Mouse (Mus musculus): ENCODE measurements around the gene Oxnad1.
A peak's percentile ranks its signal among the peaks of the same experiment; 100 is the strongest.
"Not testable (repeated sequence)": the region's sequence is repeated elsewhere in the genome, so short reads cannot be mapped to it uniquely, and the experiment has no call there.

Oxnad1 gene

DNA sequence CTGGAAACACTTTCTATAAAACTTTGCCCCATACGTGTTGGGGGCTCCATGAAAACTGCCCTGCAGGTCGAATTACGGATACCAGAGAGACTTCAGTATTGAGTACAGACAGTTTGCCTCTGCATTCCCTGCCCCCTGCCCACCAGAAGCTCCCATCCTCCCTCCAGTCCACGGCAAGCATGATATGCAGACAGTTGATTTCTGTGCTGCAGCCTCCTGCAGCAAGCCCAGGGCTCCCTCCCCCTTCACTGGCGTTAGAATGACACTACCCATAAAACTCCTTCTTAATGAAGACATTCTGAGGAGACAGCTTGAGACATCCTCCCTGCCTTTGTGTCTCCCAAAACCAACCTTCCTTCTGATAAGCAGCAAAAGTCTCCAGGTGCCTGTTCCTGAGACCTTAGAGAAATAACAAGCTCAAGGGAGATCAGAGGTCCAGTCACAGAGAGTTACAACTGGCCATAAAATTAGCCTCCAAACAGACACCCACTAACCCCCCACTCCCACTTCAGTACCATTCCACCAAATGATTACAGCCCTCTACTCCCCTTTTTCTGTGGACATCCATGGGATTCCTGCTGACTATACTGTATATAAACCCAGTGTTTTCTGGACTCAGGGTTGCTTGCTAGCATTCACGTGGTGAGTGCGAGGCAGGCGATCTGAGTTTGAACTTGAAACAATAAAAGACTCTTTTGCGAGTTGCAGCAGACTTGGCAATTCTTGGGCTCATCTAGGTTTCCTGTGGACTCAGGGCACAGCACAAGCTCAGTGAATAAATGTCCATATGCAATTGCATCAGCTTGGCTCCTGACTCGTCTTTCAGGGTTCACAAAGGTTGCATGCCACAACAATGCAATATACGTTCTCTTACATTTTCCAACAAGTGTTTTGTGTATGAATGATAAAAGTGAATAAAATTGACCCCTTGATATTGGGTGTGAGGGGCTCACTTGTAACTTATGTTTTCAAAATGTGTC, 36.1 kb downstream of the Oxnad1 start:
- H3K9me3 ChIP-seq (ENCODE audit: low read length), result no peaks in the 10 kb centered on the region

DNA sequence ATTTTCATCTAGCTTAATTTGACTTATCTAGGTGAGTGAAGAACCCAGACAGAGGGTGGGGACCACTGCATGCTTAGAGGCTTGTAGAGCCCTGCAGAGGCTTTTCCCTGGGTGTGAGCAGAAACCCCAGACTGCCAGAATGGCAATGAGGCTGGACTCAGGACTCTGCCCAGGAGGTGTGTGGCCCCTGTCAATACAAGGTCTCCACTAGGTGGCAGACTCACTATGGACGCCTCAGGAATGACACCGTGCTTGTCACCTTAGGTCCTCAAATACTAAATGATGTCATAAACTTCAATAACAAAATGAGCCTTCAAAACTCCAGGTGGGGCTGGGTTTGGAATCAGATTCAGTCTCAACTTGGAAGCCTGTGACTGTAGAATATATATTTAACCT, 36.7 kb downstream of the Oxnad1 start:
- no peaks in the 10 kb centered on the region for H3K27me3 ChIP-seq (ENCODE audit: insufficient read depth, low read length)
- TF ChIP-seq NANOG (IDR thresholded peaks at IDR 0.05; ENCODE audit: borderline replicate concordance, low read length) (no peak), POU5F1 (IDR thresholded peaks at IDR 0.05; ENCODE audit: borderline replicate concordance, low read length) (no peak), CTCF (conservative IDR thresholded peaks at IDR 0.05; ENCODE audit: low read length) (peak; percentile 72)
- peaks cover 63% of the 10 kb centered on the region for H3K4me1 ChIP-seq (replicated peaks; ENCODE audit: low read depth, low read length)
- no peaks in the 10 kb centered on the region for H3K9me3 ChIP-seq (ENCODE audit: low read length)
- no peak overlapping the region for H3K4me3 ChIP-seq (replicated peaks; ENCODE audit: low read length)
- H3K36me3 ChIP-seq (ENCODE audit: insufficient read depth, low read length), result no peaks in the 10 kb centered on the region

More for the DNA sequence above, 36.1 kb downstream of the Oxnad1 start:
- H3K4me1 ChIP-seq (replicated peaks; ENCODE audit: low read depth, low read length), result peaks cover 56% of the 10 kb centered on the region
- no peaks in the 10 kb centered on the region for H3K27me3 ChIP-seq (ENCODE audit: insufficient read depth, low read length)
- H3K36me3 ChIP-seq (ENCODE audit: insufficient read depth, low read length), result no peaks in the 10 kb centered on the region
- TF ChIP-seq POU5F1 (IDR thresholded peaks at IDR 0.05; ENCODE audit: borderline replicate concordance, low read length), result no peak
- no peak for TF ChIP-seq NANOG (IDR thresholded peaks at IDR 0.05; ENCODE audit: borderline replicate concordance, low read length)
- no peak for TF ChIP-seq CTCF (conservative IDR thresholded peaks at IDR 0.05; ENCODE audit: low read length)
- H3K4me3 ChIP-seq (replicated peaks; ENCODE audit: low read length), result peak overlapping the region; percentile 37; the same call in 1 of the 2 replicates

DNA sequence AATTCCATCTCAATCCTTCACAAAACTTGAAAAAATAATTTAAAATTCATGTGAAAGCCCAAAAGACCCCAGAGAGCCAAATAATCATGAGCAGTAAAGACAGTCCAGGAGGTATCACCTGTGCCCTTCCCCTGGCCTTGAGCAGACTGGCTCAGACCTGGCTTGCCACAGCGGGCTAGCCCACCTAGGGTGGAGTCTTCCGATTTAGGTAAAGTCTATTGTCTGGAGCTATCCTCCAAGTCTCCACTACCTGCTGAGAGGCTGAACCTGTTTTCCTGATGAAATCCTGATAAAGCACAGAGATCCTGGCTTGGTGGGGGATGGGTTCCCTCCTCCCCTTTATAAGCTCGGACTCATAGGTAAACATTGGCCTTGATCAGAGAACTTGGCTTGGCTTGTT, 39.1 kb downstream of the Oxnad1 start:
- TF ChIP-seq CTCF (conservative IDR thresholded peaks at IDR 0.05; ENCODE audit: low read length) (no peak), NANOG (IDR thresholded peaks at IDR 0.05; ENCODE audit: borderline replicate concordance, low read length) (peak; percentile 45; the same call in 1 of the 2 replicates), POU5F1 (IDR thresholded peaks at IDR 0.05; ENCODE audit: borderline replicate concordance, low read length) (no peak)
- H3K9me3 ChIP-seq (ENCODE audit: low read length), result no peaks in the 10 kb centered on the region
- H3K4me1 ChIP-seq (replicated peaks; ENCODE audit: low read depth, low read length), result peaks cover 78% of the 10 kb centered on the region
- no peaks in the 10 kb centered on the region for H3K27me3 ChIP-seq (ENCODE audit: insufficient read depth, low read length)
- H3K36me3 ChIP-seq (ENCODE audit: insufficient read depth, low read length), result no peaks in the 10 kb centered on the region
- peak overlapping the region; percentile 11; the same call in 1 of the 2 replicates for H3K4me3 ChIP-seq (replicated peaks; ENCODE audit: low read length)

DNA sequence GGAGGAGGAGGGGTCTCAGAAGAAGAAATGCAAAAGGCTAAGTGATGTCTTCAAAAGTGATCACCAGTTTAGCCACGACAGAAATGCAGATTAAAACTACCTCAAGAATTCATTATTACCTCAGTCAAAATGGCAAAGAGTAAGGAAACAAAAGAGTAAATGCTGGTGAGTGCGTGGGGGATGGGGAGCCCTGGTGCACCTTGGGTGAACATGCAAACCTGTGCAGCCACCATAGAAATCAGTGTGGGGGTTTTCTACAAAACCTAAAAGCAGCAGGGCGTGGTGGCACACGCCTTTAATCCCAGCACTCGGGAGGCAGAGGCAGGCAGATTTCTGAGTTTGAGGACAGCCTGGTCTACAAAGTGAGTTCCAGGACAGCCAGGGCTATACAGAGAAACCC, 40.1 kb downstream of the Oxnad1 start:
- not testable (repeated sequence) for H3K27me3 ChIP-seq (ENCODE audit: insufficient read depth, low read length); H3K36me3 ChIP-seq (ENCODE audit: insufficient read depth, low read length); H3K4me3 ChIP-seq (replicated peaks; ENCODE audit: low read length); H3K9me3 ChIP-seq (ENCODE audit: low read length)
- peaks cover 78% of the 10 kb centered on the region for H3K4me1 ChIP-seq (replicated peaks; ENCODE audit: low read depth, low read length)

DNA sequence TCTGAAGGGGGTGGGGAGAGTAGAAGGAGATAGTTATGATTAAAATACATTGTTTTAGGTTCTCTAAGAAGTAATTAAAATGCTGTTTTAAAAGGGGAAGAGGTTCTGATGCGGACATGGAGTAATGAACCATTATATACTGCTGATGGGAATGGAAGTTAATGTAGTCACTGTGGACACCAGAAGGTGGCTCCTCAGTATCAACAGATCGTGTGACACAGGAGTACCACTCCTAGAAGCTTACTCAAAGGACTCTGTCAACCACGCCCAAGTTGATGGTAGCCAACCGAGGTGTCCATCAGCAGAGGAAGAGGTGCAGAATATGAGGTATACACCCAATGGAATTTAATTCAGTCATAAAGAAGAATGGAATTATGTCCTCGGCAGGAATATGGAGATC, 43.2 kb downstream of the Oxnad1 start:
- Histone ChIP-seq H3K27me3 (ENCODE audit: insufficient read depth, low read length) (no peaks in the 10 kb centered on the region), H3K4me1 (replicated peaks; ENCODE audit: low read depth, low read length) (peaks cover 51% of the 10 kb centered on the region), H3K36me3 (ENCODE audit: insufficient read depth, low read length) (no peaks in the 10 kb centered on the region), H3K4me3 (replicated peaks; ENCODE audit: low read length) (no peak overlapping the region), H3K9me3 (ENCODE audit: low read length) (no peaks in the 10 kb centered on the region)
- TF ChIP-seq NANOG (IDR thresholded peaks at IDR 0.05; ENCODE audit: borderline replicate concordance, low read length) (no peak), POU5F1 (IDR thresholded peaks at IDR 0.05; ENCODE audit: borderline replicate concordance, low read length) (no peak), CTCF (conservative IDR thresholded peaks at IDR 0.05; ENCODE audit: low read length) (no peak)

GRCm38 (mm10) chr14:32131836-32132235, 46.7 kb downstream of the Oxnad1 start:
- no peak for TF ChIP-seq POU5F1 (IDR thresholded peaks at IDR 0.05; ENCODE audit: borderline replicate concordance, low read length)
- no peak for TF ChIP-seq CTCF (conservative IDR thresholded peaks at IDR 0.05; ENCODE audit: low read length)
- no peak for TF ChIP-seq NANOG (IDR thresholded peaks at IDR 0.05; ENCODE audit: borderline replicate concordance, low read length)
- no peaks in the 10 kb centered on the region for H3K27me3 ChIP-seq (ENCODE audit: insufficient read depth, low read length)

GRCm38 (mm10) chr14:32134293-32134692, 49.1 kb downstream of the Oxnad1 start:
- TF ChIP-seq NANOG (IDR thresholded peaks at IDR 0.05; ENCODE audit: borderline replicate concordance, low read length), result no peak
- TF ChIP-seq POU5F1 (IDR thresholded peaks at IDR 0.05; ENCODE audit: borderline replicate concordance, low read length), result no peak
- no peak for TF ChIP-seq CTCF (conservative IDR thresholded peaks at IDR 0.05; ENCODE audit: low read length)
- H3K9me3 ChIP-seq (ENCODE audit: low read length), result no peaks in the 10 kb centered on the region
- H3K4me1 ChIP-seq (replicated peaks; ENCODE audit: low read depth, low read length), result peaks cover 43% of the 10 kb centered on the region
- H3K4me3 ChIP-seq (replicated peaks; ENCODE audit: low read length), result 0 out of 2 replicates have a peak overlapping the region, but pooled peaks have one; percentile 17
- H3K36me3 ChIP-seq (ENCODE audit: insufficient read depth, low read length), result no peaks in the 10 kb centered on the region
- H3K27me3 ChIP-seq (ENCODE audit: insufficient read depth, low read length), result no peaks in the 10 kb centered on the region

More at GRCm38 (mm10) chr14:32131836-32132235, 46.7 kb downstream of the Oxnad1 start:
- peaks cover 53% of the 10 kb centered on the region for H3K4me1 ChIP-seq (replicated peaks; ENCODE audit: low read depth, low read length)
- no peaks in the 10 kb centered on the region for H3K9me3 ChIP-seq (ENCODE audit: low read length)
- no peaks in the 10 kb centered on the region for H3K36me3 ChIP-seq (ENCODE audit: insufficient read depth, low read length)
- H3K4me3 ChIP-seq (replicated peaks; ENCODE audit: low read length), result no peak overlapping the region

GRCm38 (mm10) chr14:32136467-32136866, 51.3 kb downstream of the Oxnad1 start:
- not testable (repeated sequence) for H3K27me3 ChIP-seq (ENCODE audit: insufficient read depth, low read length); H3K36me3 ChIP-seq (ENCODE audit: insufficient read depth, low read length); H3K9me3 ChIP-seq (ENCODE audit: low read length); H3K4me3 ChIP-seq (replicated peaks; ENCODE audit: low read length)
- H3K4me1 ChIP-seq (replicated peaks; ENCODE audit: low read depth, low read length), result peaks cover 57% of the 10 kb centered on the region
